Mouse (Mus musculus) CH12.LX (cell line): ENCODE measurements around the gene Tmem259. TPM values are rescaled to one million over a fixed set of nuclear protein-coding genes. Genes with fewer than 3 reads are reported as not detected.

Source experiments
- DNase-seq: peaks from one replicate; pipeline ENCODE4 v3.0.0-alpha.2; 2013; ENCODE audit errors: extremely low read depth
- H3K27ac ChIP-seq: 2 replicates; pipeline ENCODE4 v1.5.1; 2012; ENCODE audit warnings: low read depth, mild to moderate bottlenecking, control low read depth, moderate library complexity; ENCODE audit not compliant: insufficient read depth
- H3K27me3 ChIP-seq: replicated peaks from 2 replicates; pipeline ENCODE3; 2012; ENCODE audit warnings: inconsistent platforms
- H3K36me3 ChIP-seq, 2 experiments: replicated peaks in 1 of 2; 2 replicates each; pipeline versions ENCODE3 to v1.6.1; 2012; ENCODE audit warnings: inconsistent platforms in 1 of 2, low read length in 1 of 2, mild to moderate bottlenecking in 1 of 2, mixed read lengths in 1 of 2, moderate library complexity in 1 of 2; ENCODE audit not compliant: control insufficient read depth in 1 of 2, insufficient read depth in 1 of 2
- H3K4me1 ChIP-seq, 2 experiments: 2 replicates each; pipeline ENCODE4 v1.6.1; 2012; ENCODE audit warnings: inconsistent platforms in 1 of 2, moderate library complexity in 1 of 2; ENCODE audit not compliant: insufficient read depth in 2 of 2, control insufficient read depth in 1 of 2
- H3K4me2 ChIP-seq: 2 replicates; pipeline ENCODE4 v1.6.1; 2012; ENCODE audit warnings: low read depth, mild to moderate bottlenecking, control low read depth; ENCODE audit not compliant: poor library complexity, insufficient read depth, severe bottlenecking
- H3K4me3 ChIP-seq, 3 experiments: fragments of 150-350 bp in 1 of 3; sonication (generic) in 1 of 3; replicated peaks in 1 of 3; 2 replicates each; pipeline versions ENCODE3 to v1.5.1; 2011 to 2012; ENCODE audit warnings: low read depth in 2 of 3, low read length in 2 of 3, mild to moderate bottlenecking in 2 of 3, moderate library complexity in 2 of 3, control low read depth in 1 of 3, improper control_type of control experiment in 1 of 3, inconsistent platforms in 1 of 3, mixed read lengths in 1 of 3; ENCODE audit not compliant: poor library complexity in 1 of 3
- H3K79me2 ChIP-seq: replicated peaks from 2 replicates; pipeline ENCODE4 v1.6.1; 2012; ENCODE audit warnings: mild to moderate bottlenecking, moderate library complexity; ENCODE audit not compliant: control insufficient read depth, poor library complexity, insufficient read depth, severe bottlenecking; ENCODE audit errors: extremely low read depth
- H3K9ac ChIP-seq: 2 replicates; pipeline ENCODE4 v1.6.1; 2012; ENCODE audit warnings: low read depth, mild to moderate bottlenecking, control low read depth, moderate library complexity; ENCODE audit not compliant: insufficient read depth
- H3K9me3 ChIP-seq: replicated peaks from 2 replicates; pipeline ENCODE3; 2012; ENCODE audit warnings: low read length, inconsistent platforms, mixed read lengths
- CTCF ChIP-seq, 2 experiments: IDR thresholded peaks in 1 of 2; conservative IDR thresholded peaks in 1 of 2; 2 replicates each; pipeline ENCODE4 v1.5.1; 2011 to 2012; ENCODE audit warnings: low read depth in 2 of 2, low read length in 2 of 2, improper control_type of control experiment in 1 of 2, inconsistent platforms in 1 of 2, mild to moderate bottlenecking in 1 of 2, moderate library complexity in 1 of 2
- E2F4 ChIP-seq: IDR thresholded peaks from 2 replicates; pipeline ENCODE4 v1.6.1; 2011; ENCODE audit warnings: low read depth, low read length, improper control_type of control experiment; ENCODE audit not compliant: insufficient replicate concordance
- EP300 ChIP-seq: IDR thresholded peaks from 2 replicates; pipeline ENCODE4 v1.6.1; 2011; ENCODE audit warnings: low read length, improper control_type of control experiment
- ETS1 ChIP-seq: conservative IDR thresholded peaks from 2 replicates; pipeline ENCODE4 v1.6.1; 2012; ENCODE audit warnings: low read depth, mild to moderate bottlenecking, inconsistent platforms, low read length, improper control_type of control experiment, moderate library complexity
- GABPA ChIP-seq: IDR thresholded peaks from 2 replicates; pipeline ENCODE4 v1.6.1; 2012; ENCODE audit warnings: low read depth, low read length, improper control_type of control experiment, inconsistent platforms; ENCODE audit not compliant: insufficient replicate concordance
- IRF4 ChIP-seq: IDR thresholded peaks from 2 replicates; pipeline ENCODE4 v1.6.1; 2014; ENCODE audit warnings: low read depth, mild to moderate bottlenecking, inconsistent platforms, low read length, improper control_type of control experiment
- JUN ChIP-seq: IDR thresholded peaks from 2 replicates; pipeline ENCODE4 v1.6.1; 2011; ENCODE audit warnings: low read depth, mild to moderate bottlenecking, low read length, improper control_type of control experiment, moderate library complexity; ENCODE audit not compliant: insufficient read depth
- JUND ChIP-seq: conservative IDR thresholded peaks from 2 replicates; pipeline ENCODE4 v1.6.1; 2011; ENCODE audit warnings: low read depth, low read length, improper control_type of control experiment
- MAZ ChIP-seq: IDR thresholded peaks from 2 replicates; pipeline ENCODE4 v1.6.1; 2012; ENCODE audit warnings: low read depth, mild to moderate bottlenecking, inconsistent platforms, low read length, improper control_type of control experiment, moderate library complexity
- MEF2A ChIP-seq: IDR thresholded peaks from 2 replicates; pipeline ENCODE4 v1.6.1; 2014; ENCODE audit warnings: low read depth, mild to moderate bottlenecking, inconsistent platforms, low read length, improper control_type of control experiment, borderline replicate concordance
- MXI1 ChIP-seq: IDR thresholded peaks from 2 replicates; pipeline ENCODE4 v1.6.1; 2011; ENCODE audit warnings: mild to moderate bottlenecking, low read depth, low read length, improper control_type of control experiment
- MYC ChIP-seq: IDR thresholded peaks from 2 replicates; pipeline ENCODE4 v1.6.1; 2011; ENCODE audit warnings: low read depth, mild to moderate bottlenecking, improper control_type of control experiment, low read length
- NELFE ChIP-seq: IDR thresholded peaks from 2 replicates; pipeline ENCODE4 v1.6.1; 2011; ENCODE audit warnings: low read depth, low read length, improper control_type of control experiment
- PAX5 ChIP-seq: IDR thresholded peaks from 2 replicates; pipeline ENCODE4 v1.6.1; 2012; ENCODE audit warnings: low read length, inconsistent platforms, mixed read lengths
- POLR2A ChIP-seq: IDR thresholded peaks from 2 replicates; pipeline ENCODE4 v1.6.1; 2011; ENCODE audit warnings: low read depth, mild to moderate bottlenecking, improper control_type of control experiment, low read length
- RAD21 ChIP-seq: IDR thresholded peaks from 2 replicates; pipeline ENCODE4 v1.6.1; 2011; ENCODE audit warnings: low read depth, mild to moderate bottlenecking, low read length, improper control_type of control experiment, moderate library complexity
- RCOR1 ChIP-seq: conservative IDR thresholded peaks from 2 replicates; pipeline ENCODE4 v1.6.1; 2012; ENCODE audit warnings: low read depth, mild to moderate bottlenecking, inconsistent platforms, low read length, improper control_type of control experiment
- SMC3 ChIP-seq: IDR thresholded peaks from 2 replicates; pipeline ENCODE4 v1.6.1; 2011; ENCODE audit warnings: low read depth, low read length, improper control_type of control experiment
- USF1 ChIP-seq: IDR thresholded peaks from 2 replicates; pipeline ENCODE4 v1.6.1; 2014; ENCODE audit warnings: low read depth, mild to moderate bottlenecking, inconsistent platforms, low read length, improper control_type of control experiment
- ZNF384 ChIP-seq: IDR thresholded peaks from 2 replicates; pipeline ENCODE4 v1.6.1; 2012; ENCODE audit warnings: low read depth, low read length, improper control_type of control experiment, inconsistent platforms
- dilution Hi-C: fragments of 300-500 bp; cut with MboI; formaldehyde crosslinking; loops from 2 replicates; pipeline ENCODE4 v1.14.3; 2020; ENCODE audit warnings: low sequenced_read_pairs; ENCODE audit not compliant: extremely low pct_unique_long_range_greater_than_20kb, extremely low pct_ligation_motif_present
- in situ Hi-C: fragments of 300-500 bp; cut with MboI; formaldehyde crosslinking; loops from 3 replicates; pipeline ENCODE4 v1.14.3; 2019; ENCODE audit warnings: low sequenced_read_pairs, low pct_ligation_motif_present, low pct_unique_long_range_greater_than_20kb, mixed read lengths
- polyA plus RNA-seq: library from polyadenylated mRNA; unstranded; fragments of >175 nt; gene quantifications from 2 replicates; pipeline ENCODE4 v1.2.1, GENCODE M21; 2012; ENCODE audit warnings: low read depth; ENCODE audit not compliant: insufficient read length
- total RNA-seq, 2 experiments: library from RNA; depleted of rRNA; stranded (reverse); fragments of 300-350 nt in 1 of 2; fragments of >200 nt in 1 of 2; gene quantifications; 2 replicates each; pipeline ENCODE4 v1.2.3; 2012 to 2014

Tmem259 gene
- total and polyA plus RNA-seq, 3 experiments: 50.1 to 84.2 (median 71.7) TPM

DNA sequence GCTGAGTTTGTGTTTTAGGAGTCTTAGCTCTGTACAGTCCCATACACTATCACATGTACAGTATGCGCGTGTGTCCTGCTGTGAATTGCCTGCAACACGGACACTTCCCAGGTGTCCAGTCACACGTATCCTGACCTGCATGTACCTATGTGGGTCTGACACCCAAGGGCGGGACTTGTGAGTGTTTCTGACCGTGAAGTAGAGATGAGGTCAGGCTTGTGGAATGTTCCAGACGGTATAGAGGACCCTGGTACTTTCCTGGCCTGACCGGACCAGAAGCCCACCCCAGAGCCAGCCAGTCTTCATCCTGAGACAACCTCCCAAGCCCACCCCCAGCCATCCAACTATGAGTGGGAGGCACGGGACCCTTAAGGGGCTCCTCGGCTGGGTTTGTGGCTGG lies 31.5 kb upstream of the Tmem259 start:
- in situ Hi-C loops (no loop called here), dilution Hi-C loops (no loop called here)
- Histone ChIP-seq H3K9me3 (no peaks in the 10 kb centered on the region), H3K9ac (no peak overlapping the region), H3K36me3 (peaks cover 37 to 75% of the 10 kb centered on the region in 2 experiments), H3K27ac (no peak overlapping the region), H3K4me2 (no peak overlapping the region), H3K4me3 (no peak overlapping the region), H3K79me2 (peaks cover 8% of the 10 kb centered on the region), H3K4me1 (peaks cover 12 to 34% of the 10 kb centered on the region in 2 experiments), H3K27me3 (no peaks in the 10 kb centered on the region)
- DNase-seq: no peak
- TF ChIP-seq JUN: no peak
- TF ChIP-seq RAD21: no peak
- no peak for TF ChIP-seq MXI1
- no peak for TF ChIP-seq JUND
- no peak for TF ChIP-seq IRF4
- no peak for TF ChIP-seq MYC
- TF ChIP-seq EP300: no peak
- no peak for TF ChIP-seq MAZ
- TF ChIP-seq RCOR1: no peak
- TF ChIP-seq USF1: no peak
- TF ChIP-seq ETS1: no peak
- TF ChIP-seq MEF2A: no peak
- no peak for TF ChIP-seq POLR2A
- no peak for TF ChIP-seq NELFE
- TF ChIP-seq GABPA: no peak
- TF ChIP-seq PAX5: no peak
- TF ChIP-seq ZNF384: no peak

DNA sequence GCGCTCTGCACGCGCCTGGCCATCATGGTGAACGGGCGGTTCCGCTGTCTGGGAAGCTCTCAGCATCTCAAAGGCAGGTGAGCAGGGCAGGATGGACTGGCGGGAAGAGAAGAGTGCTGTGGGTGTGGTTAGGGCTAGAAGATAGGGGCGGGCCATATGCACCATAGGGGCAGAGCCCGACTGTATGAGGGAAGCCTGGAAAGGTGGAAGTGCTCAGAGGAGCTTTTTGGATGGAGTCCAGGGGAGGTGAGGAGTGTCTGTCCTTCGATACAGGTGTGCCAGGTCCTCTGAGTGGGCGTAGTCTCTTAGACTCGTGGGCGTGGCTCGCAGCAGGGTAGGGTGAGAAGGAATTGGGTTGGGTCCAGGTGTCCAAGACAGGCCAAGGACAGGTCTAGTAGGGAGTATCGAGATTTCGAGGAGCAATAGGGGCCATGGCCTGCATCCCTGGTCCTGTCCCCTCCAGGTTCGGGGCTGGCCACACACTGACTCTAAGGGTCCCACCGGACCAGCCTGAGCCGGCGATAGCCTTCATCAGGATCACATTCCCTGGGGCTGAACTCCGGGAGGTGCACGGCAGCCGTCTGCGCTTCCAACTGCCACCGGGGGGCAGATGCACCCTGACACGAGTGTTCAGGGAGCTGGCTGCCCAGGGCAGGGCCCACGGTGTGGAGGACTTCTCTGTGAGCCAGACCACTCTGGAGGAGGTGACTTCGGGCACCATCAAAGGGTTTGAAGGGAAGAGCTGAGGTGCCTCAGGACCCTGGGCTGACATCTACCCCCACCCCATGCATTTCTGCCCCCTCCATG lies 30.6 kb upstream of the Tmem259 start:
- H3K4me2 ChIP-seq: no peak overlapping the region
- H3K9me3 ChIP-seq: no peaks in the 10 kb centered on the region
- H3K36me3 ChIP-seq: peaks cover 37 to 73% of the 10 kb centered on the region in 2 experiments
- H3K4me1 ChIP-seq: peaks cover 12 to 34% of the 10 kb centered on the region in 2 experiments
- dilution Hi-C loops: no loop called here
- TF ChIP-seq CTCF (conservative IDR thresholded peaks at IDR 0.05 in 1 of 2, IDR thresholded peaks at IDR 0.05 in 1 of 2; ENCODE audit: low read depth in 2 of 2, low read length in 2 of 2) (peak in 1 of 2 experiments; percentile 71; a peak in 2 of 4 replicates), E2F4 (no peak), SMC3 (peak; percentile 76), RAD21 (peak; percentile 60)
- TF ChIP-seq, all 38 proteins: peak for 3
- Histone ChIP-seq H3K79me2 (peaks cover 8% of the 10 kb centered on the region), H3K27me3 (no peaks in the 10 kb centered on the region), H3K9ac (no peak overlapping the region), H3K4me3 (no peak overlapping the region), H3K27ac (no peak overlapping the region)
- in situ Hi-C loops: no loop called here
- DNase-seq: no peak
